Mouse (Mus musculus) ES-E14 (cell line): ENCODE measurements at regions not wholly inside any gene's neighbourhood (a gene's known extent, or its start where the extent isn't known, plus 50 kb on each side); places are given as distances from the start of the nearest gene placed in this dataset.

ENCODE experiments used
- DNase-seq: peaks from one replicate; pipeline ENCODE4 v3.0.0-alpha.2; 2013; ENCODE audit warnings: low read depth, low spot score
- H3K27ac ChIP-seq: 2 replicates; pipeline ENCODE4 v1.5.1; 2012; ENCODE audit warnings: low read depth, mild to moderate bottlenecking, low read length, moderate library complexity, mixed read lengths; ENCODE audit not compliant: poor library complexity, insufficient read depth, severe bottlenecking
- H3K36me3 ChIP-seq: 2 replicates; pipeline ENCODE4 v1.6.1; 2012; ENCODE audit warnings: mild to moderate bottlenecking, low read length, moderate library complexity, mixed read lengths; ENCODE audit not compliant: control insufficient read depth, poor library complexity, insufficient read depth, severe bottlenecking
- H3K4me1 ChIP-seq, 2 experiments: fragments of 150-350 bp in 1 of 2; sonication (generic) in 1 of 2; 2 replicates each; pipeline ENCODE4 v1.6.1; 2012; ENCODE audit warnings: low read length in 2 of 2, mild to moderate bottlenecking in 1 of 2, mixed read lengths in 1 of 2; ENCODE audit not compliant: control insufficient read depth in 2 of 2, insufficient read depth in 2 of 2, poor library complexity in 1 of 2
- H3K4me3 ChIP-seq, 2 experiments: fragments of 150-350 bp in 1 of 2; sonication (generic) in 1 of 2; 2 replicates each; pipeline ENCODE4 v1.5.1; 2012; ENCODE audit warnings: low read length in 2 of 2, low read depth in 1 of 2, mild to moderate bottlenecking in 1 of 2, mixed read lengths in 1 of 2; ENCODE audit not compliant: insufficient read depth in 1 of 2, poor library complexity in 1 of 2, severe bottlenecking in 1 of 2
- H3K9ac ChIP-seq: 2 replicates; pipeline ENCODE4 v1.6.1; 2012; ENCODE audit warnings: low read depth, mild to moderate bottlenecking, low read length, mixed read lengths; ENCODE audit not compliant: poor library complexity, insufficient read depth, severe bottlenecking
- H3K9me3 ChIP-seq: fragments of 150-350 bp; sonication (generic); 2 replicates; pipeline ENCODE4 v1.6.1; 2012; ENCODE audit warnings: low read depth, mild to moderate bottlenecking, low read length; ENCODE audit not compliant: control insufficient read depth, insufficient read depth
- CHD2 ChIP-seq: IDR thresholded peaks from 2 replicates; pipeline ENCODE4 v1.6.1; 2014; ENCODE audit warnings: mild to moderate bottlenecking, low read depth, low read length, inconsistent platforms
- HCFC1 ChIP-seq: IDR thresholded peaks from 2 replicates; pipeline ENCODE4 v1.6.1; 2012; ENCODE audit warnings: low read length, inconsistent platforms, borderline replicate concordance; ENCODE audit not compliant: insufficient read depth
- MAFK ChIP-seq: IDR thresholded peaks from 2 replicates; pipeline ENCODE4 v1.6.1; 2014; ENCODE audit warnings: mild to moderate bottlenecking, low read depth, low read length, inconsistent platforms; ENCODE audit not compliant: insufficient read depth
- ZC3H11A ChIP-seq: IDR thresholded peaks from 2 replicates; pipeline ENCODE4 v1.6.1; 2012; ENCODE audit warnings: low read depth, mild to moderate bottlenecking, inconsistent platforms, low read length, borderline replicate concordance
- ZNF384 ChIP-seq: IDR thresholded peaks from 2 replicates; pipeline ENCODE4 v1.6.1; 2012; ENCODE audit warnings: low read depth, low read length, inconsistent platforms
- in situ Hi-C, 2 experiments: fragments of 600-800 bp; cut with MboI; formaldehyde crosslinking; loops; one replicate each; pipeline ENCODE4 v1.15.1; 2025; ENCODE audit warnings: low sequenced_read_pairs in 2 of 2, inconsistent platforms in 1 of 2; ENCODE audit not compliant: unreplicated experiment in 2 of 2

- no peak overlapping the region for H3K27ac ChIP-seq
Observed at GRCm38 (mm10) chr12:94245366-94245765, 1446.7 kb upstream of the Flrt2 start.

GRCm38 (mm10) chr12:94247362-94247761 lies 1444.7 kb upstream of the Flrt2 start:
- H3K4me1 ChIP-seq = no peaks in the 10 kb centered on the region
- DNase-seq = no peak
- H3K4me3 ChIP-seq = no peak overlapping the region
- no peak overlapping the region for H3K9ac ChIP-seq
- H3K36me3 ChIP-seq = no peaks in the 10 kb centered on the region
- H3K27ac ChIP-seq = no peak overlapping the region
- H3K9me3 ChIP-seq = no peaks in the 10 kb centered on the region
- no peak for TF ChIP-seq ZNF384
- no peak for TF ChIP-seq MAFK
- no peak for TF ChIP-seq ZC3H11A
- TF ChIP-seq HCFC1 = no peak
- no peak for TF ChIP-seq CHD2
- in situ Hi-C loops = no loop called here

More at GRCm38 (mm10) chr12:94245366-94245765, 1446.7 kb upstream of the Flrt2 start:
- Histone ChIP-seq H3K4me3 (no peak overlapping the region), H3K4me1 (no peaks in the 10 kb centered on the region), H3K36me3 (no peaks in the 10 kb centered on the region), H3K9me3 (no peaks in the 10 kb centered on the region), H3K9ac (no peak overlapping the region)
- no peak for TF ChIP-seq ZC3H11A
- TF ChIP-seq MAFK = no peak
- no peak for TF ChIP-seq ZNF384
- no peak for TF ChIP-seq HCFC1
- no peak for TF ChIP-seq CHD2
- in situ Hi-C loops = no loop called here
- no peak for DNase-seq

GRCm38 (mm10) chr12:94252957-94253633 lies 1438.9 kb upstream of the Flrt2 start:
- no peaks in the 10 kb centered on the region for H3K36me3 ChIP-seq
- H3K9ac ChIP-seq = no peak overlapping the region
- no peak overlapping the region for H3K27ac ChIP-seq
- DNase-seq = no peak
- TF ChIP-seq CHD2 (no peak), ZC3H11A (no peak), HCFC1 (no peak), ZNF384 (no peak), MAFK (no peak)
- no peaks in the 10 kb centered on the region for H3K4me1 ChIP-seq
- in situ Hi-C loops = no loop called here
- H3K4me3 ChIP-seq = no peak overlapping the region
- H3K9me3 ChIP-seq = no peaks in the 10 kb centered on the region

GRCm38 (mm10) chr12:94280946-94281345 lies 1411.1 kb upstream of the Flrt2 start:
- Histone ChIP-seq H3K9ac (no peak overlapping the region), H3K4me1 (no peaks in the 10 kb centered on the region), H3K9me3 (no peaks in the 10 kb centered on the region), H3K27ac (no peak overlapping the region), H3K4me3 (no peak overlapping the region), H3K36me3 (no peaks in the 10 kb centered on the region)
- in situ Hi-C loops = no loop called here
- TF ChIP-seq MAFK (no peak), HCFC1 (no peak), ZC3H11A (no peak), ZNF384 (no peak), CHD2 (no peak)
- no peak for DNase-seq

DNA sequence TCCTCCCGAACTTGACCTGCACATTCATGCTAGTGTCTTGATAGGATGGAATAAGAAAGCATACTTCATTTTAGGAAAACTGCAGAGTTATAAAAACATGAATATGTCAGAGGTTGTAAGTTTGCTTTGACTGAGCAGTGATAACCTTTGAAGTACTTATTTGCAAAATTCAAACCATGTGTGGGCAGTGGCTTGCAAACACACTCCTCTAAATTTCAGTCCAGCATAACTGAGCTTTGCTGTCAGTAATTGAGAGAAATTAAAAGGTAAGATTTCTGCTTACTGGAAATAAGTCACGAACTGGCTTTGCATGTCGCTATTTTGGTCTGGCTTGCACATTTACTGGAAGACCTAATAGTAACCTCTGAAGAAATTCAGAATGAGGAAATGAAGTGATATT lies 1409.1 kb upstream of the Flrt2 start:
- Histone ChIP-seq H3K27ac (no peak overlapping the region), H3K4me1 (no peaks in the 10 kb centered on the region), H3K4me3 (no peak overlapping the region), H3K9ac (no peak overlapping the region), H3K36me3 (no peaks in the 10 kb centered on the region), H3K9me3 (no peaks in the 10 kb centered on the region)
- in situ Hi-C loops = no loop called here
- TF ChIP-seq ZNF384 = no peak
- TF ChIP-seq CHD2 = no peak
- no peak for TF ChIP-seq HCFC1
- no peak for TF ChIP-seq MAFK
- TF ChIP-seq ZC3H11A = no peak
- DNase-seq = no peak
